Mouse (Mus musculus) cerebellum, adult 2 months (tissue): ENCODE data around the gene Ooep. TPM values are rescaled to one million over a fixed set of nuclear protein-coding genes. Genes with fewer than 3 reads are reported as not detected.

Source experiments
- DNase-seq, 2 experiments: peaks; one replicate each; pipeline ENCODE4 v3.0.0; 2021
- H3K27ac ChIP-seq: fragments of 200-500 bp; 2 replicates; pipeline ENCODE4 v1.5.1; 2012; ENCODE audit warnings: low read length, control low read depth, inconsistent platforms; ENCODE audit not compliant: insufficient read depth
- H3K27me3 ChIP-seq: fragments of 200-500 bp; 2 replicates; pipeline ENCODE4 v1.6.1; 2012; ENCODE audit warnings: inconsistent platforms, mild to moderate bottlenecking, low read length, moderate library complexity; ENCODE audit not compliant: control insufficient read depth, insufficient read depth
- H3K4me1 ChIP-seq: fragments of 200-500 bp; 2 replicates; pipeline ENCODE4 v1.6.1; 2011; ENCODE audit warnings: low read length; ENCODE audit not compliant: control insufficient read depth, insufficient read depth
- H3K4me3 ChIP-seq: fragments of 200-500 bp; replicated peaks from 2 replicates; pipeline ENCODE3; 2011; ENCODE audit warnings: mild to moderate bottlenecking, low read depth, low read length, control low read depth; ENCODE audit not compliant: insufficient read depth
- CTCF ChIP-seq: fragments of 200-500 bp; IDR thresholded peaks from 2 replicates; pipeline ENCODE4 v1.5.1; 2011; ENCODE audit warnings: low read depth, mild to moderate bottlenecking, control low read depth, low read length, moderate library complexity, borderline replicate concordance; ENCODE audit not compliant: insufficient read depth
- POLR2A ChIP-seq: fragments of 200-500 bp; IDR thresholded peaks from 2 replicates; pipeline ENCODE4 v1.6.1; 2011; ENCODE audit warnings: low read length, control low read depth, borderline replicate concordance; ENCODE audit not compliant: insufficient read depth
- WGBS: fragments of 180-500 bp; shearing (Covaris S2); methylation state at CpG from one replicate; pipeline ENCODE4 v1.1.7; 2018; 5-methylcytosine and 5-hydroxymethylcytosine counted together
- polyA plus RNA-seq: library from polyadenylated mRNA; depleted of rRNA; stranded (reverse); fragments of >200 nt; gene quantifications from 2 replicates; pipeline ENCODE4 v1.2.3, GENCODE M21; 2012

Gene Ooep
- polyA plus RNA-seq, 1 experiment, result 0.23 TPM

DNA sequence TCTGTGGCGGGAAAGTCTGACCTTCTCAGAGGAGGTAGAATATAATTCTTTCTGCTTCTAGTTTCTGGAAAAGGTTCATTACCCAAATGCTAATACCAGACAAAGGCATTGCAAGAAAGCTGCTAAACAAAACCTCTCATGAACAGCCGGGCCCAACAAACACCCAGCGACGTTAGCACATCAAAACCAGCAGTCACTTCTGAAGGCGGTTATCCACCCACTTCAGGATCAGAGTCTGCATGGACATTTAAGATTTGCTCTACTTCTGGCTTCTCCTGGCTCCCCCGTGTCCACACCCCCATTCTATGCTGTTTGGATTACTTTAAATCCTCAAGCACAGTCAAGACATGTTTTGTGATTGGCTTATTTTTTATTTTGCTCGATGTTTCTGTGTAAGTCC lies 16.1 kb upstream of the Ooep start:
- H3K4me3 ChIP-seq, result no peak overlapping the region
- H3K27me3 ChIP-seq, result peaks cover 9% of the 10 kb centered on the region; the same call in 1 of the 2 replicates
- no peaks in the 10 kb centered on the region for H3K4me1 ChIP-seq
- no peak overlapping the region for H3K27ac ChIP-seq
- no peak for TF ChIP-seq CTCF
- no peak for TF ChIP-seq POLR2A
- DNase-seq, result no peak
- 71% methylated on average over 7 of the region's 7 CpGs for WGBS

- Histone ChIP-seq H3K27ac (no peak overlapping the region), H3K4me1 (no peaks in the 10 kb centered on the region), H3K27me3 (peaks cover 9% of the 10 kb centered on the region; the same call in 1 of the 2 replicates), H3K4me3 (no peak overlapping the region)
- 86% methylated on average over 10 of the region's 10 CpGs for WGBS
- TF ChIP-seq CTCF (no peak), POLR2A (no peak)
- no peak for DNase-seq
Observed at GRCm38 (mm10) chr9:78393741-78394140, 15.2 kb upstream of the Ooep start.

- DNase-seq, result no peak
- no peak overlapping the region for H3K27ac ChIP-seq
- H3K4me1 ChIP-seq, result no peaks in the 10 kb centered on the region
- no peaks in the 10 kb centered on the region; the same call in 1 of the 2 replicates for H3K27me3 ChIP-seq
- WGBS, result 63% methylated on average over 5 of the region's 5 CpGs
- TF ChIP-seq POLR2A, result no peak
- TF ChIP-seq CTCF, result no peak
- H3K4me3 ChIP-seq, result no peak overlapping the region
Observed at GRCm38 (mm10) chr9:78389981-78390380, 11.5 kb upstream of the Ooep start.

GRCm38 (mm10) chr9:78386947-78387346 lies 8.4 kb upstream of the Ooep start:
- no peak for DNase-seq
- no peaks in the 10 kb centered on the region for H3K27me3 ChIP-seq
- no peak overlapping the region for H3K4me3 ChIP-seq
- H3K4me1 ChIP-seq, result no peaks in the 10 kb centered on the region
- no peak overlapping the region for H3K27ac ChIP-seq
- TF ChIP-seq CTCF (no peak), POLR2A (no peak)
- WGBS, result 86% methylated on average over 7 of the region's 7 CpGs

- no peak for TF ChIP-seq CTCF
- no peak for TF ChIP-seq POLR2A
- H3K27me3 ChIP-seq, result no peaks in the 10 kb centered on the region
- WGBS, result 54% methylated on average over 3 of the region's 3 CpGs
- no peak for DNase-seq
- H3K4me3 ChIP-seq, result no peak overlapping the region
- no peak overlapping the region for H3K27ac ChIP-seq
- no peaks in the 10 kb centered on the region for H3K4me1 ChIP-seq
Observed at GRCm38 (mm10) chr9:78385893-78386292, 7.4 kb upstream of the Ooep start.

GRCm38 (mm10) chr9:78377546-78377945 lies 979 bp downstream of the Ooep start:
- no peak for DNase-seq
- no peaks in the 10 kb centered on the region for H3K27me3 ChIP-seq
- 52% methylated on average over 8 of the region's 8 CpGs for WGBS
- no peak overlapping the region for H3K27ac ChIP-seq
- H3K4me3 ChIP-seq, result no peak overlapping the region
- no peak for TF ChIP-seq CTCF
- no peak for TF ChIP-seq POLR2A
- no peaks in the 10 kb centered on the region for H3K4me1 ChIP-seq

DNA sequence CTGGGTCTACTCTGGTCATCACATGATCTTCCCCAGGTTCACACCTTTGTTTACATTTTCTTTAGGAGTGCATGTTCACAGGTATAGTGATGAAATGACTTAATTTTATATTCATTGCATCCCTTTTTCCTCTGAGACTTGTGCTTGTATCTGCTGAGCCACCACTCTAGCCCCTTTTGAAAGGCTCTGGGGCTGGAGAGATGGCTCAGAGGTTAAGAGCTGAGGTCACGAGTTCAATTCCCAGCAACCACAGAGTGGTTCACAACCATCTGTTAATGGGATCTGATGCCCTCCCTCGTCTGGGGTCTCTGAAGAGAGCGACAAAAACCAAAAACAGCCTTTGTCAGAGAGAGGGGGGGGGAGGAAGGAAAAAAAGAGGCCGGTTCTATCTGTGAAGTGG lies 3.0 kb downstream of the Ooep start:
- Histone ChIP-seq H3K4me3 (no peak overlapping the region), H3K27me3 (no peaks in the 10 kb centered on the region), H3K4me1 (no peaks in the 10 kb centered on the region), H3K27ac (no peak overlapping the region)
- DNase-seq, result no peak
- TF ChIP-seq POLR2A, result no peak
- no peak for TF ChIP-seq CTCF
- 94% methylated on average over 4 of the region's 4 CpGs for WGBS

DNA sequence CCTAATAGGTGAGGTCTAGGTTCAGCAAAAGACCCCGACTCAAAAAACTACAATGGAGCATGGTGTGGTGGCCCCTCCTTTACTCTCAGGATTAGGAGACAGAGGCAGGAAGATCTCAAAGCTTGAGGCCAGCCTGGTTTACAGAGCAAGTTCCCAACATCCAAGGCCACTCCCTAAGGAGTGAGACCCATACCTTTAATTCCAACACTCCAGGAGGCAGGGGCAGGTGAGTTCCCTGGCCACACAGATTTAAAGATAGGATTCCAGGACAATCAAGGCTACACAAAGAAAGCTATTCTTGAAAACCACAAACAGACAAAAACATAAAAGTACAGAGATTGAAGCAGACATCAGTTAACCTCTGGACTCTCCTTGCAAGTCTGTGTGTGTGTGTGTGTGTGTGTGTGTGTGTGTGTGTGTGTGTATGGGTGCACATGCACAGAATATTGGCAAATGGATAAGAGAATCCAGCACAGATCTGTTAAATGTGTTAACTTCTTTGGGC lies 3.6 kb downstream of the Ooep start:
- H3K4me3 ChIP-seq, result no peak overlapping the region
- TF ChIP-seq POLR2A, result no peak
- TF ChIP-seq CTCF, result no peak
- no peak overlapping the region for H3K27ac ChIP-seq
- 86% methylated on average over 1 of the region's 1 CpGs for WGBS
- H3K27me3 ChIP-seq, result no peaks in the 10 kb centered on the region
- no peaks in the 10 kb centered on the region for H3K4me1 ChIP-seq
- no peak for DNase-seq

DNA sequence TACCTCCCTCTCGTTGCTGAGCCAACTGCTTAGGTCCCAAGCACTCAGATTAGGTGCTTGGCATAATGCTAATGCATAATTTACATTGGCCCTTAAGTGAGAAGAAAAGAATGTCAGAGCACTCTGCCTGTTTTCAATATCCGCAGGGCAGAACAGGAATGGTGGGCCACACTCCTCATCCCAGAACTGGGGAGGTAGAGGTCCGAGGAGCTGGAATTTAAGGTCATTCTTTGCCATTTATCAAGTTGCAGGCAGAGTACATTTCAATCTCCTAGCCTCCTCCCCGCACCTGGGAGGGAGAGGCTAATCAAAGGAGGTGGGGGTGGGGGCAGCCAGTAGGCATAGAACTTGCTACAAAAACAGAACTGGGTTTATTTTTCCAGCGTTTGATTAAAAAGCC lies 4.1 kb downstream of the Ooep start:
- WGBS, result 76% methylated on average over 5 of the region's 5 CpGs
- Histone ChIP-seq H3K27me3 (no peaks in the 10 kb centered on the region), H3K4me3 (no peak overlapping the region), H3K4me1 (no peaks in the 10 kb centered on the region), H3K27ac (no peak overlapping the region)
- no peak for DNase-seq
- TF ChIP-seq POLR2A (no peak), CTCF (no peak)
